Mouse (Mus musculus) heart, postnatal 0 days (tissue): Measurements from ENCODE around the gene Fezf1.

Source experiments
- CTCF ChIP-seq: IDR thresholded peaks from 2 replicates; pipeline ENCODE4 v1.5.1; 2016; ENCODE audit warnings: antibody characterized with exemption, control low read depth, low read depth
- EP300 ChIP-seq: IDR thresholded peaks from 2 replicates; pipeline ENCODE4 v1.6.1; 2016; ENCODE audit warnings: antibody characterized with exemption, low read depth

- no peak for TF ChIP-seq CTCF
- TF ChIP-seq EP300 = no peak
Observed at GRCm38 (mm10) chr6:23253353-23254311, 5.5 kb upstream of the Fezf1 start.
